Mouse (Mus musculus): ENCODE results near the gene Vcl. TPM values are rescaled to one million over a fixed set of nuclear protein-coding genes. Genes with fewer than 3 reads are reported as not detected.

Vcl gene
- polyA plus RNA-seq, 1 experiment: 24.4 TPM

- TF ChIP-seq POLR2A (IDR thresholded peaks at IDR 0.05; ENCODE audit: borderline replicate concordance, extremely low read depth, insufficient read depth, insufficient read length, poor library complexity, severe bottlenecking) (no peak), CTCF (IDR thresholded peaks at IDR 0.05; ENCODE audit: borderline replicate concordance, extremely low read depth, insufficient read depth, insufficient read length) (no peak)
- DNase-seq (ENCODE audit: low read depth): no peak
These were observed 91.2 kb downstream of the Vcl start for GRCm38 (mm10) chr14:21020435-21020834.

GRCm38 (mm10) chr14:21027542-21027941 lies 98.3 kb downstream of the Vcl start:
- TF ChIP-seq CTCF (IDR thresholded peaks at IDR 0.05; ENCODE audit: borderline replicate concordance, extremely low read depth, insufficient read depth, insufficient read length) (no peak), POLR2A (IDR thresholded peaks at IDR 0.05; ENCODE audit: borderline replicate concordance, extremely low read depth, insufficient read depth, insufficient read length, poor library complexity, severe bottlenecking) (no peak)
- no peak for DNase-seq (ENCODE audit: low read depth)

- no peak for DNase-seq (ENCODE audit: low read depth)
- TF ChIP-seq POLR2A (IDR thresholded peaks at IDR 0.05; ENCODE audit: borderline replicate concordance, extremely low read depth, insufficient read depth, insufficient read length, poor library complexity, severe bottlenecking) (no peak), CTCF (IDR thresholded peaks at IDR 0.05; ENCODE audit: borderline replicate concordance, extremely low read depth, insufficient read depth, insufficient read length) (no peak)
These were observed 99.9 kb downstream of the Vcl start for GRCm38 (mm10) chr14:21029025-21029659.

GRCm38 (mm10) chr14:21031783-21032511 lies 102.7 kb downstream of the Vcl start:
- TF ChIP-seq POLR2A (IDR thresholded peaks at IDR 0.05; ENCODE audit: borderline replicate concordance, extremely low read depth, insufficient read depth, insufficient read length, poor library complexity, severe bottlenecking) (no peak), CTCF (IDR thresholded peaks at IDR 0.05; ENCODE audit: borderline replicate concordance, extremely low read depth, insufficient read depth, insufficient read length) (no peak)
- peak; percentile 36 for DNase-seq (ENCODE audit: low read depth)

- no peak for DNase-seq (ENCODE audit: low read depth)
- TF ChIP-seq CTCF (IDR thresholded peaks at IDR 0.05; ENCODE audit: borderline replicate concordance, extremely low read depth, insufficient read depth, insufficient read length): no peak
- TF ChIP-seq POLR2A (IDR thresholded peaks at IDR 0.05; ENCODE audit: borderline replicate concordance, extremely low read depth, insufficient read depth, insufficient read length, poor library complexity, severe bottlenecking): no peak
These were observed 105.1 kb downstream of the Vcl start for GRCm38 (mm10) chr14:21034271-21034670.

GRCm38 (mm10) chr14:21034791-21035190 lies 105.6 kb downstream of the Vcl start:
- DNase-seq (ENCODE audit: low read depth): no peak
- TF ChIP-seq CTCF (IDR thresholded peaks at IDR 0.05; ENCODE audit: borderline replicate concordance, extremely low read depth, insufficient read depth, insufficient read length) (no peak), POLR2A (IDR thresholded peaks at IDR 0.05; ENCODE audit: borderline replicate concordance, extremely low read depth, insufficient read depth, insufficient read length, poor library complexity, severe bottlenecking) (no peak)

- TF ChIP-seq POLR2A (IDR thresholded peaks at IDR 0.05; ENCODE audit: borderline replicate concordance, extremely low read depth, insufficient read depth, insufficient read length, poor library complexity, severe bottlenecking): no peak
- no peak for TF ChIP-seq CTCF (IDR thresholded peaks at IDR 0.05; ENCODE audit: borderline replicate concordance, extremely low read depth, insufficient read depth, insufficient read length)
- no peak for DNase-seq (ENCODE audit: low read depth)
These were observed 109.9 kb downstream of the Vcl start for GRCm38 (mm10) chr14:21039077-21039476.

GRCm38 (mm10) chr14:21039623-21040022 lies 110.4 kb downstream of the Vcl start:
- TF ChIP-seq CTCF (IDR thresholded peaks at IDR 0.05; ENCODE audit: borderline replicate concordance, extremely low read depth, insufficient read depth, insufficient read length): no peak
- TF ChIP-seq POLR2A (IDR thresholded peaks at IDR 0.05; ENCODE audit: borderline replicate concordance, extremely low read depth, insufficient read depth, insufficient read length, poor library complexity, severe bottlenecking): no peak
- no peak for DNase-seq (ENCODE audit: low read depth)

GRCm38 (mm10) chr14:21047840-21048239 lies 118.6 kb downstream of the Vcl start:
- no peak for DNase-seq (ENCODE audit: low read depth)
- no peak for TF ChIP-seq POLR2A (IDR thresholded peaks at IDR 0.05; ENCODE audit: borderline replicate concordance, extremely low read depth, insufficient read depth, insufficient read length, poor library complexity, severe bottlenecking)
- no peak for TF ChIP-seq CTCF (IDR thresholded peaks at IDR 0.05; ENCODE audit: borderline replicate concordance, extremely low read depth, insufficient read depth, insufficient read length)

- peak; percentile 22 for DNase-seq (ENCODE audit: low read depth)
- TF ChIP-seq CTCF (IDR thresholded peaks at IDR 0.05; ENCODE audit: borderline replicate concordance, extremely low read depth, insufficient read depth, insufficient read length) (peak; percentile 52; the same call in 1 of the 2 replicates), POLR2A (IDR thresholded peaks at IDR 0.05; ENCODE audit: borderline replicate concordance, extremely low read depth, insufficient read depth, insufficient read length, poor library complexity, severe bottlenecking) (no peak)
These were observed 119.7 kb downstream of the Vcl start for GRCm38 (mm10) chr14:21048879-21049278.

GRCm38 (mm10) chr14:21050734-21051133 lies 121.5 kb downstream of the Vcl start:
- no peak for DNase-seq (ENCODE audit: low read depth)
- TF ChIP-seq CTCF (IDR thresholded peaks at IDR 0.05; ENCODE audit: borderline replicate concordance, extremely low read depth, insufficient read depth, insufficient read length) (peak; percentile 43; the same call in 1 of the 2 replicates), POLR2A (IDR thresholded peaks at IDR 0.05; ENCODE audit: borderline replicate concordance, extremely low read depth, insufficient read depth, insufficient read length, poor library complexity, severe bottlenecking) (no peak)
